Mouse (Mus musculus) forelimb bud, embryonic 11.5 days (tissue): ENCODE results near the gene Tmem91.

Experiments used
- DNase-seq: peaks from one replicate; pipeline ENCODE4 v3.0.0-alpha.2; 2012; ENCODE audit warnings: low read depth, low spot score

Gene Tmem91

GRCm38 (mm10) chr7:25700732-25701131 lies 25.8 kb upstream of the Tmem91 start:
- DNase-seq: no peak

- no peak for DNase-seq
These were observed 24.9 kb upstream of the Tmem91 start for GRCm38 (mm10) chr7:25699851-25700250.

- no peak for DNase-seq
These were observed 19.1 kb upstream of the Tmem91 start for GRCm38 (mm10) chr7:25694104-25694503.

- DNase-seq: no peak
These were observed 15.1 kb upstream of the Tmem91 start for GRCm38 (mm10) chr7:25690051-25690450.

GRCm38 (mm10) chr7:25689603-25690021 lies 14.6 kb upstream of the Tmem91 start:
- no peak for DNase-seq

- no peak for DNase-seq
These were observed 14.0 kb upstream of the Tmem91 start for GRCm38 (mm10) chr7:25688810-25689586.

- no peak for DNase-seq
These were observed 12.9 kb upstream of the Tmem91 start for GRCm38 (mm10) chr7:25687811-25688401.

- DNase-seq: peak; percentile 48
These were observed 11.9 kb upstream of the Tmem91 start, which contains the start of gene Tgfb1 for GRCm38 (mm10) chr7:25686680-25687531. TSS of gene Tgfb1 (plus strand) at chr7:25687002.

- DNase-seq: no peak
These were observed 11.0 kb upstream of the Tmem91 start for GRCm38 (mm10) chr7:25685926-25686470.

GRCm38 (mm10) chr7:25684659-25685058 lies 9.7 kb upstream of the Tmem91 start:
- DNase-seq: no peak

GRCm38 (mm10) chr7:25683474-25684180 lies 8.7 kb upstream of the Tmem91 start:
- no peak for DNase-seq

GRCm38 (mm10) chr7:25681341-25682231 lies 6.6 kb upstream of the Tmem91 start:
- DNase-seq: no peak

GRCm38 (mm10) chr7:25680514-25681258 lies 5.7 kb upstream of the Tmem91 start, which contains the start of gene B9d2:
TSS of gene B9d2 (plus strand) at chr7:25680780.
- peak; percentile 92 for DNase-seq

GRCm38 (mm10) chr7:25679971-25680370 lies 5.0 kb upstream of the Tmem91 start:
- DNase-seq: no peak

GRCm38 (mm10) chr7:25677013-25677412 lies 2.0 kb upstream of the Tmem91 start:
- no peak for DNase-seq

GRCm38 (mm10) chr7:25676085-25676781 lies 1.3 kb upstream of the Tmem91 start:
- DNase-seq: no peak

GRCm38 (mm10) chr7:25675405-25675804 lies 439 bp upstream of the Tmem91 start:
- no peak for DNase-seq

GRCm38 (mm10) chr7:25674297-25674696 lies 669 bp downstream of the Tmem91 start:
- no peak for DNase-seq

GRCm38 (mm10) chr7:25672442-25672841 lies 2.5 kb downstream of the Tmem91 start:
- no peak for DNase-seq
